Mouse (Mus musculus): Measurements from ENCODE around the gene Mageb4. TPM values are rescaled to one million over a fixed set of nuclear protein-coding genes. Genes with fewer than 3 reads are reported as not detected.

Gene Mageb4
- polyA plus RNA-seq (2015; fragmentation: Illumina TruSeq; extraction: RNeasy Lipid Tissue Mini Kit (QIAGEN cat#74804); ENCODE audit: insufficient read depth, low replicate concordance) = not detected

GRCm38 (mm10) chrX:86304993-86305392 lies at the start of gene Mageb4:
Mageb4 (minus strand) TSS chrX:86305093.

Other genes starting within 250 kb of the Mageb4 start
- gene Nr0b1, start 113.3 kb downstream of the Mageb4 start, polyA plus RNA-seq (2015; fragmentation: Illumina TruSeq; extraction: RNeasy Lipid Tissue Mini Kit (QIAGEN cat#74804); ENCODE audit: insufficient read depth, low replicate concordance) = not detected

Data from spleen, adult 10 weeks (tissue).